Mouse (Mus musculus) thymus, adult 2 months (tissue): ENCODE measurements around the gene Sf3b2.

ENCODE experiments used
- CTCF ChIP-seq: fragments of 200-500 bp; IDR thresholded peaks from 2 replicates; pipeline ENCODE4 v1.5.1; 2012; ENCODE audit warnings: mild to moderate bottlenecking, control low read depth, low read length, moderate library complexity, borderline replicate concordance; ENCODE audit not compliant: control insufficient read depth, poor library complexity, insufficient read depth; ENCODE audit errors: extremely low read depth
- POLR2A ChIP-seq: fragments of 200-500 bp; IDR thresholded peaks from 2 replicates; pipeline ENCODE4 v1.6.1; 2012; ENCODE audit warnings: mild to moderate bottlenecking, low read length, control low read depth, moderate library complexity; ENCODE audit not compliant: control insufficient read depth, poor library complexity, insufficient read depth; ENCODE audit errors: extremely low read depth

DNA sequence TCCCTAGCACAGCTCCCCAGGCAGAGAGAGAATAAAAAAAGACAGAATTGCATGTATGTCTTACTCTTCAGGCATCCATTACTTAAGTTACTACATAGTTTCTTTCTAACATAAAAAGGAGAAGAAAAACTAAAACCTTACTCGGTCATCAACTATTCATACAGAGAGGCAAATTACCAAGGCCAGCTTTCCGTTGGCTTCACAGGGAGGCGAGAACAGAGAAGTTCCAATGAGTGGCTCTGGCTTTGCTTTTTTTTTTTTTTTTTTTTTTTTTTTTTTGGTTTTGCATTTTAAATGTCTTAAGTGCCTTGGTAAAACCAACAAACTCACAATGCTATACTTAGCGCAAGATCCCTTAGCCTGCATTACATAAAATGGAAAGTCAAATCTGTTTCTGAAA is 62.6 kb downstream of the Sf3b2 start:
- no peak for TF ChIP-seq CTCF
- no peak for TF ChIP-seq POLR2A
